Mouse (Mus musculus) frontal cortex, postnatal 25 days (tissue): ENCODE data around the gene Dlg1.

ENCODE experiments used
- DNase-seq, 2 experiments: peaks; one replicate each; pipeline ENCODE4 v3.0.0; 2022; ENCODE audit warnings: low spot score in 2 of 2

Gene Dlg1

DNA sequence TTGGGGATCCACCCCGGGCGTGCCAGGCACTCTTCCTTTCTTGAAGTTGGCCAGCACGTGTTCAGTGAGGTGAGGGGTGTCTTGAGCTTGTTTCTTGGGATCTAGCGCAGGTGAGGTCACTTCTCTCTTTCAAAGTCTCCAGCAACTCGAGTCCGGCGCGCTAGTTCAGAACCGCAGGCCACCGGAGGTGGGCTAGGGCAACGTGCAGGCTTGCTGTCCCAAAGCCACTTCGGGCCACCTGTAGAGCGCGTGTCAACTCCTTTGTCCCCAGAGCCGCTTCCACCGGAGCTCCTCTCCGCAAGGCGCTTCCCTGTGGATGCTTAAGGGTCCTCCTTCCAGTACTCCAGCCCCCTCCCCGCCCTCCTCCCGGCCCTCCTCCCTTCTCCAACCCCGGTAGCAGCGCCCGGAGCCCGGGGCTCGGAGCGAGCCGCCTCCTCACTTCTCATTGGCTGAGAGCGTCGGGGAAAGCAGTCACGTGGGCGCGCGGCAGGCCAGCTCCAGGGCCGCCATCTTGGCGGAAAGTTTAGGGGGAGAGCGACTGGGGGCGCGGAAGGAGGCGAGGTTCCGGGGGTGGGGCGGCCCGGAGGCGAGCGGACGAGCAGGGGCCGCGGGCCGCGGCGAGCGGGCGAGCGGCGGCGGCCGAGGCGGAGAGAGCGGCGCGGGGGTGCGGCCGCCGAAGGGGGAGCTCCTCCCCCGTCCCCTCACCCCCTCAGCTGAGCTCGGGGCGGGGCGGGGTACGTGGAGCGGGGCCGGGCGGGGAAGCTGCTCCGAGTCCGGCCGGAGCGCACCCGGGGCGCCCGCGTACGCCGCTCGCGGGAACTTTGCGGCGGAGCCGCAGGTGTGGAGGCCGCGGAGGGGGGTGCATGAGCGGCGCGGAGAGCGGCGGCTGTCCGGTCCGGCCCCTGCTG, at the start of gene Dlg1:
TSS of gene Dlg1 (plus strand) at position 65 of the 908 bp plus-strand sequence.
- DNase-seq: peak; percentile 45 to 54

DNA sequence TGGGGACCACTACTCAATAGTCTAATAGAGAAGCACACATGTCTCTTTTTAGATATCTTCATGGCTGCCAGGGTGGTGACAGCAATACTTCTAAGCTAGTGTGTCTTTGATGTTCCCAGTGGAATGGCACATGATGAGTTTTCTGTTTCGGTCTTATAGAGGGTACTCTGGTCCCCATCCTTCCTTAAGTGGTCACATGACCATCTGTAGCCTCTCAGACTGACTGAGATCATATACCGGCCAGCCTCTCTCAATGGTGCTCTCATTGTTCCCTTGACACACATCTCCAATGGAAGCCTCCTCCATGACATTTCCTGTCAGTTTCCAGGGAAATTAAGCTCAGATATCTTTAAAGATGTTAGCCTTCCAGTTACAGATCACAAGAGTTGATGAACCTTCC, 46.9 kb upstream of the Dlg1 start:
- no peak for DNase-seq

DNA sequence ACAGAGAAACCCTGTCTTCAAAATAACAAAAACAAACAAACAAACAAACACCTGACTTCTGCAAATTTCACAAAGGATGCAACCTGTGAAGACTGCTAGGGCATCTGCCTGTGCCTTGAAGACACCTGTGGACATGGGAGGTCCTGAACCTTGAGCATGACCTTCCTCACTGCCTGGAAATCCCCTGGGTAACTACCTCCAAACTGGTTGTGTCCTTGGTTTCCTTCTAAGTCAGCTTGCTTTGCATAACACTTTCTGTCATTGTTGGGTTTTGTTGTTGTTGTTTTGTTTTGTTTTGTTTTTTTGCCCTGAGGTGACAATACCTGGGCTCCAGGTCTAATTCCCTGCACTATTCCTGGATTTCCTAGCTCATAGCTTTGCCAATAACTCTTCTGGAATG, 46.1 kb upstream of the Dlg1 start:
- DNase-seq: no peak

DNA sequence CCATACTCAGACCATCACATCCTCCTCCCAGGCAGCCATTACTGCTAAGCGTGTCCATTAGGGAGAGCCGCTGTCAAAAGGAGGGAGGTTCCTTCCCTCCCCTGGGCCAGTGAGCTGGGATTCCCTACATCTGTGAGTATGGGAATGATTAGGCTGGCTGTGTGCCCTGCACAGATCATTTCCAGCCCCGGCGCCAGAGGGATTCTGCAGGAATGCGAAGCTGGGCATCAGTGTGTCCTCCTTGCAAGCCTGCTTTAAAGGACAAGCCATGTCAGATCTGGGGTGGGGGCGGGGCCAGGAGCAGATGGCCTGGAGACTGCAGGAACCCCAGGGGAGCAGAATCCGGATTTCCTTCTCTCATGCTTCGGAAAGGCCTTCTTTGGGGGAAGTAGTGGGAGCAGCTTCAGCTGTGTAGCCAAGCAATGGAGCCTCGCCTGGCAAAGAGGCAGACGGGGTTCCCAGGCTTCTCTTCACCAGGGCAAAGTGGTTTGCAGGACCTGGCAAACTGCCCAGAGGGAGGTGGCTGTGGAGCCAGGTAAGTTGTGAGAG, 45.3 kb upstream of the Dlg1 start:
- no peak for DNase-seq

DNA sequence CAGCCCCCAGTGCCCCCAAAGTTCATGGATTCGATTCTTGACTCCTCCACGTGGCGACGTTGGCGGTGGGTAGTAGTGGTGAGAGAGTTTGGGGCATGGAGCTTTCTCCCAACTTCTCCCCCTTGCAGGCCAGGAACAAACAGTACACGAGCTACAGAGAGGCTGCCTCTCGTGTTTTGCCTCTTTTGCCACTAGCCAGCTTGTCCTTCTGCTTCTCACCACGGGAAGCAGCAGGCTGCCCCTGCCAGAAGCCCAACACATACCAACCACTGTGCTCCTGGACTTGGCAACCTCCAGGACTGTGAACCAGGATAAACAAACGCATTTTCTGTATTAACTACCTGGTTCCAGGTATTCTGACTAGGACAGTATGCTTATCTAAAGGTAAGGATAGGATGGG, 44.6 kb upstream of the Dlg1 start:
- no peak for DNase-seq

DNA sequence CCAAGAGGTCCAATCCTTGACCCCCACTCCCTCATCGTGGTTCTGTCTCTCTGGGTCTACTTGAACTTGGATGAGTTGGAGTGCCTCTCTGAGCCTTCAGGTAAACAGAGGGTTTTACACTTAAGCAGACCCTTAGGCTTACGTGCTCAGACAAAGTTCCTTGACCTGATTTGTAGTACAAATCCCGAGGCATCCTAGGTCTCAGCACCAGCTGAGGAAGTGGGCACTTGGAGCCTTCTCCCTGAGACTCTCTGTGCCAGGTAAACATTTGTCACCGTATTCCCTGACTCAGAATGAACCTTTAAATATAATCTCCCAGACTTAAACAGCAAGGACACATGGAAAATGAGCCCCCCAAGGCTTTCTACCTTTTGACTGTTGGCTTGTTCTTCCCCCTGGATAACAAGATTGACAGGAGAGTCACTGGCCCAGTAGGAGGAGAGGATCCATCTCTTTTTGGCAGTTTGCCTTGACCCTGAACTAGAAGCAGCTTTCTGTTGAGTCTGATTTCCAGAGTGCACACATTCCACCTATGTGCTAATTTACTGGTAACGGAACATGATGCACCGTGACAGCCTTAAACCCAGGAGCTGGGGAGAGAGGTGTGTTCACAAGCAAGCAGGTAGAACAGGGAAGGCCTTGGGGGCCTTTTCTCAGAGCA, 43.4 kb upstream of the Dlg1 start:
- no peak for DNase-seq

DNA sequence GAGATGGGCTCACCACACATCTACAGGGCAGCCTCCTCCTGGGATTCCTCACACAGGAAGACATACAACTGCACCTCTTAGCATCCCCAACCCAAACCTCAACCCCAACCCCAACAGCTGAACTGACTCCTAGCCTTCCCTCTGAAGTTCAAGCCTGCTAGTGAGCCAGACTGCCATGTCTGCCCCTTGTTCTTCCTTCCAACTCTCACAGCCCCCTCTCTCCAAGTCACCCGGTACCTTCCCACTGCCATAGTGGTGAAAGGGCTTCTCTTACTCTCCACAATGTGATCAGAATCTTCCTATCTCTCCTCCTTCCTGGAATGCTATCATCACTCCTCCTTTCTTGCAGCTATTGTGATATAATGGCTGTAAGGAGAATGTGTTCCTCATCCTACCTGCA, 40.9 kb upstream of the Dlg1 start:
- DNase-seq: no peak

DNA sequence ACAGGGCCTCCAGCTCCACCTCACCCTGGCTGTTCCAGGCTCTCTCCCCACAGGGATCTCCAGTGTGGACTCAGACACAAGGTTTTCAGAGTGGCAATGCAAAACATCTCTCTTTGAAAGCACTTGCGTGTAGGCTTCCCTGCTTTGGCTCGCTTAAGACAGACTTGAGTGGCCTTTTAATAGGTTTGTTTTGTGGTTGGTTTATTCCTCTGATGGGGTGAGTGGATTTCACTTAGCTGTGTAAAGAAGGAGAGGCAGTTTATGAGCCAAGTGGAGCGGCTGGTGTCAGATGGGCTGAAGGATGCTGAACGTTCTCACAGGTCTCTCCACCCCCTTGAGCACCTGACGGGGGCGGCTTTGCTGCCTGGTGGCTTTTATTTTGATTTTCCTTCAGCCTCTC, 40.1 kb upstream of the Dlg1 start:
- no peak for DNase-seq

DNA sequence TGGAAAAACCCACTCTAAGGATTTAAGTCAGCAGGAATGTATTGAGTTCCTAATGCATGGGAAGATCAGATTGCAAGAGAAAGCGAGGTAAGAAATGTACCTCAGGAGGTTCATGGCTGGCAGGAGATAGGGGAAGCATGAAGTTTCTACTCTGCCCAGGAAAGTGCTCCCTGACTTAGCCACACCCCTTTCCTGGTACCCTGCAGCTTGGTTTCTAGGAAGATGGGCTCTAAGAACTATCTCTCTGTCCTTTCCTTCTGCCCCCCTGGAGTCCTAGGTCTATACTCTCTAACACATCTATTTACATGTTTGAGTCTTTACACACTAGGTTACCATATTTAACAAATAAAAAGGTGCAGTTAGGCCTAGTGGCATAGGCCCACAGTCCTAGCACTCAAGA, 38.5 kb upstream of the Dlg1 start:
- DNase-seq: no peak

DNA sequence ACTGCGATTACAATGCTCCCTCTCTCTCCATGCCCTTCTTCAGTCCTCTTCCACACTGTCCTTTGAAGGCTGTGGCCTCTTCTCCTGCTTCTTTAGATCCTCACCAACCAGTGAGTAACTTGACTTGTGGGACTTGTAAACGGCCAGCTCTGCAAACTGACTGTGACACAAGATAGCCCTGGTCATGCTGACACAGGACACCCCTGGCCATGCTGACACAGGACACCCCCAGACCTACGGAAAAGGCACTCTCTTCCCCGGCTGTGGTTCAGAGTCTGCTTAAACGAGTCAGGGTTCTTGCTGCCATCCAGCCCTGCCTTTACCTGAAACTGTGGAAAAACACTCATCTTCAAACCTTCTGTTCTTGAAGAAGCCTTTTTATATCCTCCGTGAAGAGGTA, 36.9 kb upstream of the Dlg1 start:
- DNase-seq: no peak

DNA sequence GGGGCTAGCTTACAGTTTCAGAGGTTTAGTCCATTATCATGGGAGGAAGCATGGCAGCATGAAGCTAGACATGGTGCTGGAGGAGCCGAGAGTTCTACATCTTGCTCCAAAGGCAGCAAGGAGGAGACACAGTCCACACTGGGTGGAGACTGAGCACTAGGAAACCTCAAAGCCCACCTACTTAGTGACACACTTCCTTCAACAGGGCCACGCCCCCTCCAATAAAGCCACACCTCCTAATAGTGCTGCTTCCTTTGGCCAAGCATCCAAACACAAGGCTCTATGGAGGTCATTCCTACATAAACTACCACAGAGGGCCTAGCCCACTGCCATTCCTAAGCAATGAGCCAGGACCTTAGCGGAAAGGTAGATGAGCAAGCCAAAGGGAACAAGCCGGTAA, 32.9 kb upstream of the Dlg1 start:
- DNase-seq: no peak

DNA sequence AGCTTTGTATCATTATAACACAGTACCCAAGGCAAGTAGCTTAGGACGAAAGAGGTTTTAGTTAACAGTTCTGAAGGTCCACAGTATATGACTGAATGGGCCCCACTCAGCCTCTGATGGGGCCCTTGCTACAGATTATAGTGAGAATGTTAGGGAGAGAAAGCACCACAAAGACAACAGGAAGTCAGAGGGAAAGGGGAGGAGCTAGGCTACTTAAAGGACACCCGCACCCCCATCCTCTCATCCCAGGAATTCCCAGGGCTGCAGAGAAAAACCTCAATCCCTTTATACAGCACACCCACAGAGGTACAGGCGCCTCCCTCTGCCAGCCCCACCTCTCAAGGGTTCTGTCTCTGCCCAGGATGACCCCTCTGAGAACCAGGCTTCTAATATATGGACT, 32.2 kb upstream of the Dlg1 start:
- DNase-seq: no peak

DNA sequence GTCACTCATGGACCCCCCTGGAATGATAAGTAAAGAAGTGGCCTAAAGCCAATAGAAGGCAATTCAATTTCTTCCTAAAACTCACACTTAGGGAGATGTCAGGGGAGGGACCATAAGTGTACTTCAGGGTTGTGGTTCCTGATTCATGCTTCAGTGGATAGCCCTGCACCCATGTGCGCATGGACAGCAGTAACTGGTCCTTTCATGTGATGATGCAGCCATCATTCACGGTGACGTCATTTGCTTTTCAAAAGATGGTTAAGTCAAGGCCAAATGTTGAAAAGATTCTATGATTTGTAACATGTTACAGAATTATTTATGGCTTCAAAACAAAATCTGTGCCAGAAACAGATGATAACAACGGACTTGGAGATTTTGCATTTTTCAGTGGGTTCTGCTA, 28.9 kb upstream of the Dlg1 start:
- no peak for DNase-seq

DNA sequence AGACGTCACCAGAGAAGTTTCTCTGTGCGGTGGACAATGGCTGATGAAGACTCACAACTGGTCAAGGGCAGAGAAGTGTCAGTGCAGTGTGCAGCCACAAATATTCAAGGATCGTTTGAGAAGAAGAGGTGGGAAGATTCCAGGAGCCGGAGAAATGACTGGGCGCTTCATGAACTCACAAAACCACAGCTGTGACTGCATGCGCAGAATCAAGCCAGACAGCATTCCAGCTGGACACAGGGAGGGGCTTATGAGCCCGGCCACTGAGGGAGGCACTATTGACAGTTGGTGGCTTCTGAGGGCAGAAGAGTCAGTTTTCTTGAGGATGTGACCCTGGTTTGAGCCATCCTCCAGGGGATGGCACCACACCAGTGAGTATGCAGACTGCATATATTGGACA, 24.9 kb upstream of the Dlg1 start:
- DNase-seq: no peak

DNA sequence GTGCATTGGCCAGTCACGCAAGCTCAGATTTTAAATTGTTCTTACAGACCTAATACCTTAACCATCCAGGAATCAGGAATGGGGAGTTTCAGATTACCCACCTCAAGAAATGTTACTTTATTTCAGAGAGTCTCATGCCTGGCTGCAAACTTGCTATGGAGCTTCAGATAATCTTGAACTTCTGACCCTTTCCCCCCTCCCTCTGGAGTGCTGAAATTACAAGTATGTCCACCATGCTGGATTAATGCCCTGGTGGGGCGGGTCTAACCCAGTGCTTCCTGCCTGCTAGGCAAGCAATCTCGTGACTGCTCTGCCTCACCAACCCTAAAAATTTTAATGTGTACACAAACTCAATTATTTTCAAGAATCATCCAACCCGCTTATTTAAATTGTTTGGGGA, 23.3 kb upstream of the Dlg1 start:
- no peak for DNase-seq

DNA sequence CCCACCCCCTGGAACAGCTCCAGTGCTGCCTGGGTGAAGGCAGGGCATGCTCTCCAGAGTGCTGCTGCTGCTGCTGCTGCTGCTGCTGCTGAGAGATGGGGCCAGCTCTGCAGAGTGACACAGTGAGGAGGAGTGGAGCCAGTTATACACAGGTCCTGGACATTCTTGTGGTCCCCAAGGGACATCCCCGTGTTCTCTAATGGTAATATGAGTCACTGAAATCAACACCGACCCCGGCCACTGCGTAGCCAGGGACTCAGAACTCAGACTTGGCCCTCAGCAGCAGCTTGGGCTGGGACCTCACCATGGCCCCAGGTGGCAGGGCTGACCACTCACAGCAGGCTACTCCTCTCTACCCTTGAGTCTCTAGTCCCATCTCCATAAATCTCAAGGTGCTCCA, 21.5 kb upstream of the Dlg1 start:
- DNase-seq: no peak

DNA sequence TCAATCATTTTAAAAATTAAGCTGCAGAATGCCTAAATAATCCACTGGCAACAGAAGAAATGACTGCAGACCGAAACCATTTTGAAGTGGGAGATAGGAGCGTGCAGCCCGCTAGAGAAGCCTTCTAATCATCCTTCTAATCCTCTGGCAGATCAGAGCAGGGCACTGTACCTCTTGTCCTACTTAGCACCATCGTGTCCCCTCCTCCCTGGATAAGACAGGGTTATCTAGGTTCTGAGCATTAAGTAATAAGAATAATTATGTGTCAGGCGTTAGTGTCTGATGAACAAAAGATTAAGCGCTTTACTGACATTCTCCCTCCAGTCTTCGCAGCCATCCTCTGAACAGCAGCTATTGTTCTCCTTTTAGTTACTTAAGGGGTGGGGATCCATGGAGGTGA, 16.0 kb upstream of the Dlg1 start:
- DNase-seq: no peak

DNA sequence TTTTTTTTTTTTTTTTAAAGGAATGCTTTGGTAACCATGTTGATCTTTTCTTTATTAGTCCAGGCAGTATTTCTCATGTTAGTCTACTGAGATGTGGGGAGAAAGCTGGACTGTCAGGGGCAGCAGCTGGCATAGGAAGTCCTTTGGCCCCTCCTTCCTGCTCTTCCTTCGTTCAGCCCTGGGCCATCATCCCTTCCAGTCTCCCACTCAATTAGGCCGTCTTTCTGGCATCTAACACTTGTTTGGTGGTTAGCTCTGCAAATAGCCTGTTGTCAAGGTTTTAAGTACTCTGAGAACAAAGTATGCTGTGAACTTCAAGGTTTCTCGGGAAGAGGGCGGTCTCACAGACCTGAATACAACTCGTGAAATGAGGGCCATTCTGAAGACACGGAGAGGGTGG, 12.5 kb upstream of the Dlg1 start:
- no peak for DNase-seq

DNA sequence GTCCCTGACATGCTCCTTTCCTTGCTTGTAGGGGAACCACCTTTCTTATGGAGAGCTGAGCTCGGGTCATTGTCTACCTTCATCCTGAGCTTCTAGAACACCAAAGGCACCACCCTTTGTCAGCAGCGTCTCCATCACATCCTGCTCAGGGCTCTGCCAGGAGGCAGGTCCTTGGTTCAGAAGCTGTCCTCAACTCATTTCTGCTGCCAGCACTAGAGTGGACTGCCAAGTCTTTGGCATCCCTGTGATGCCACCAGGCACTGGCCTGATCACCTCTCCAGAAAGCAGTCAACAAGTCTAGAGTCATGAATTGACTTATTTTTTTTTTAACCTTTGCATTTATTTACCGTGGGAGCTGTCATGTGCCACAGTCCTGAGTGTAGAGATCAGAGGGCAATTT, 11.7 kb upstream of the Dlg1 start:
- no peak for DNase-seq

DNA sequence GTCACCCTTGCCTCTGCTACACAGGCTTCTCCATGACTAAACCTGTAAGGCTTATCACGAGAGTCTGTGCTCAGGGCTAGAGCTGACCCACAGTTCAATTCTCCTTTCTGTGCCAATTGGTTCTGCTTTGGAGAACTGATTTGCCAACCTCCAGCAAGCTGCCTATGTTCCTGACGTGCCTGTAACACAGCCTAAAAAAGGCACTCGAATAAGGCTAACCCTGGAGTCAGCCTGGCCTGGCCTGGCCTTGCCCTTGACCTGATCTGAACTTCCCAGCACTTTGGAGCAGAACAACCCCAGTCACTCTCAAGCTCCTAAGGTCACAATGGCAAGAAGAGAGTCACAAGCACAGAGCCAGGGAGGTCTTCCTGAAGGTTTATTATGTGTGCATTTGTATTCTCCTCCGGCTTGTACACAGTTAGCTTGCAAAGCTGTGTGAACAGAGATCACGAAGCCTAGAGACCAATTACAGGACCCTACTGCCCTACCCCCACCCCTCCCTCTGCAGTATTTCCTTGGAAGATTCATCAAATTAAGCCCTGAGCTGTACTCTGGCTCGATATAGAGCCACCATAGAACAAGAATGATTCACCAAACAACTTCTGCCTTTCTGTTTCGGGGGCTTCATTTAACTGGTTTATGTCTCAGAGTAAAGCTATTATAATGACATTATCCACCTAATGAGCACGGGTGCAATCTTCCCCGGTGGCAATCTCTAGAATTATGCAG, 11.0 kb upstream of the Dlg1 start:
- no peak for DNase-seq

DNA sequence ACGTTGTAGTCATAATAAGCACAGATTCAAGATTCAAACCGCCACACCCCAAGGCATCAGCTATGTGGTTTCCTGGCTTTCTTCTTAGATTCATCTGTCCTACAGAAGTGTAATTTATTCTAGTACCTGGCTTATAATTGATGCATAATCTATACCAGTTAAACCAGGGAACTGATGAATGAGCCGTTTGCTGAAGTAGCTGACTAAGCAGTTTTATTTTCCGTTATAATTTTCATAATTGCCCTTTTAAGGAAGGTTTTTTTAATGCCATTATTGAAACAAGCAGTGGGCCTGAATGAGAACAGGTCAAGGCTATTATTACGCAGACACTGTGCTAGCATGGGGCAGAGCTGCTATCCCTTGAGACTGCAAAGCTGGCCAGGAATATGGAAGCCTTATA, 9.6 kb upstream of the Dlg1 start:
- DNase-seq: no peak

DNA sequence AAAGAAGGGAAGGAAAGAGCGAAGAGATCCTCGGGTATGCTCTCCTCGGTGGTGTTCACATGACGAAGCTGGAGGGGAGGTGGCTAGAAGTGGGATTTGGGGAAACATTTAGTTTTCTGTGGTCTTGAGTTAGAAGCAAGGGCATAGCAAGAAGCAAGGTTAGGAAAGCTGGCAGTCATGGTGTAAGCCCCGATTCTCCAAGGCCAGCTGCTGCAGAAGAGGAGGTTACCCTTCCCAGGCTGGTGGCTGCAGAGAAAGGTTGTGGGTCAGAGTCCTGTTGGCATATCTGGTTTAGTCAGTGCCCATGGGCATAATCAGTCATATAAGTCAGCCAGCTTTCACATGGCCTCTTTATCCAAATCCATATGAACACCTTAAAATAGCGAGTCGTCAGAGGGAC, 9.2 kb upstream of the Dlg1 start:
- no peak for DNase-seq

DNA sequence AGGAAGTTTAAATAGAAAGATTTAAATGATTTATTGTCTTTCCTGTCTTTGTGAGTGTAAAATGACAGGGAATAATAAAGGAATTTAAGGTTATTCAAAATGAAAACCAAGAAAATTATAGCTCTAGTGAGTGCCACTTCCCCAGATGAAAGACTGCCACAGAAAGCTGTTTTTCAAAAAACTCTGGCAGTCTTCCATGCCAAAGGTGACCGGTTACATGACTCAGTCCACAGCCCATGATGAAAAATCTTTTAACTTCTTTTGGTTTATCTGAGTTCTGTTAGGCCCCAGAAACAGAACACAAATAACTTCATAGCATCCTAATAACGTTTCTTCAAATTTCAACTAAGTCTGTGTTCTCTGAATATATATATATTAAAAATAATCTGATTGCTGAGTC, 7.7 kb upstream of the Dlg1 start:
- no peak for DNase-seq
